Mouse (Mus musculus) gastrocnemius, postnatal 10 days (tissue): ENCODE measurements around the gene Tlcd2. TPM values are rescaled to one million over a fixed set of nuclear protein-coding genes. Genes with fewer than 3 reads are reported as not detected.

Experiments
- DNase-seq: peaks from one replicate; pipeline ENCODE4 v3.0.0; 2021; ENCODE audit warnings: mixed read lengths
- long read RNA-seq, 2 experiments: library from polyadenylated mRNA; stranded (forward); transcript quantifications; one replicate each; pipeline ENCODE4 v2.0.0; 2021
- total RNA-seq, 2 experiments: library from RNA; stranded (reverse); gene quantifications; 2 replicates each; pipeline ENCODE4 v1.2.3; 2021

The Tlcd2 gene
- total RNA-seq, result 10 to 100 TPM; 13.5 to 14.9 TPM
- long read RNA-seq, experiment 1, partial matches to known transcripts, result 7 of 9 reads
- long read RNA-seq, experiment 1, other reads (novel, unspliced or antisense), result 1 of 9 reads
- long read RNA-seq, experiment 2, partial matches to known transcripts, result 7 of 15 reads
- long read RNA-seq, experiment 2, other reads (novel, unspliced or antisense), result 5 of 15 reads

DNA sequence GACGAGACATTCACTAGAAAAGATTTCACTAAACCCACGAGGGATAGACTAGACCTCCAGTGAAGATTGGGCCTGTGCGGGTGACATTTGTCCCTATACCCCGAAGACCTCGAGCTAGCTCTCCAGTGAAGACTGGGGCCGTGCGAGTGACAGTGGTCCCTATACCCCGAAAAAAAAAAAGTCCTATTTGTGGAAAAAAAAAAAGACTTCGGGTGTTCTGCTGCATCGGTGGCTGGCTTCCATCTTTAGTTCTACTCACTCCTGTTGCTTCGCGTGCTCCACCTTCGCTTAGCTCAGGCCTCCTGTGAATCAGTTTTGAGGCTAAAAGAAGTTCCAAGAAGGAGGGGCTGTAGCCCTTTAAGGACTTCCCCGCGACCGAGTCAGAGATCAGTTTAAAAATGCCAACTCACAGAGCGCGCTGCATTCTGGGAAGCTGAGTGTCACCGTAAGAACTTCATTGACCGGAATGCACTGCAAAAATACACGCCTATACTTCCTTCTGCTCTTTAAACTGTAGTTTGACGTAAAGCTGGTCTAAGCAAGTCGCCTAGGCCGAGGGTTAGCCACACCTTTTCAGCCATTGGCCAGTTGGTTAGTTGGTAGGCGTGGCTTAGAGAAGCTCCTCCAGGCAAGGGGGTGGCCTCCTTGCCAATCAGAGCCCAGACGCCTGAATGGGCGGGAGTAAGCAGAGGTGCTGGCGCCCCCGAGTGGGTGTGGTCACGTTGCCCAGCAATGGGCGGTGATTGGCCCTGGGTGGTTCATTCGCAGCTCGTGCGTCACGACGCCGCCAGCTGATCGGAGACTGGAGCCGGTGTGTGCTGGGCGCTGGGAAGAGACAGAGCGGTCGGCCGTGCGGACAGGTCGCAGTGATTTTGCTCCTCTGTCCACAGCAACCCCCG, at the start of gene Tlcd2:
Tlcd2 (plus strand) TSS at position 872 of the 899 bp plus-strand sequence.
- peak; percentile 98 for DNase-seq

DNA sequence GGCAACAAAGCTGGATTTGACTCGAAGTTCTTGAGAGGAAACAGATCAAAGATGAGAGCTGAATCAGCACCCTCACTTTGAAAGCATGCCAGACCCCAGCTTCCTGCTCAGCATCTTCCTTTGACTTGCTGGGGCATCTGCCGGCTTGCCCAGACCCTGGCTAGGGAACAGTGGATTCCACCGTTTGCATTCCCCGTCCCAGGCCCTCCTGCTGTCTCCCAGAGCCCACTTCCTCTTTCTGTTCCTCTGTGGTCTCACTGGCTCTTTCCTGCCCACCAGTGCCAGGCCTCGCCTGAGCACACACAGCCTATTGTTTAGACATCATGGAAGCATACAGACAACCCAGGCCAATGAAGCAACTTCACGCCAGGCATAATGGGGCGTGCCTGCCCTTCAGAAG, 46.4 kb upstream of the Tlcd2 start:
- DNase-seq, result no peak

DNA sequence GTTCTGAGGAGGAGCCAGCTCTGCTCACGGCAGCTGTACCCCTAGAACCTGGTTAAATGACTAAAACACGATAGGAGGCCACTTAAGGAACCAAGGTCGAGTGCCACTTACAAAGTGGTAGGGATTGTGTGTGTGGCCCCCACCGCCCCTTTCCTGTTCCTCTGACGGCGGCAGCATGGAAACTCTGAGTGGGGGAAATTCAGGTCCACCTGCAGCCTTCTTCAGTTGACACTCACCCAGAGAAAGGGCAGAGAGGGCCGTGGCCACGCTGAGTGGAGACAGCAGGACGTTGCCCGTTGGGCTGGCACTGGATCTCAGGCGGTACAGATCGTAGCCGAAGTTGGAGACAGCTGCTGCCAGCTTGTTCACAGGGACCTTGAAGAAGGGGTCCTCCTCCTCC, 45.5 kb upstream of the Tlcd2 start:
- DNase-seq, result no peak

GRCm38 (mm10) chr11:75420037-75420436, 41.5 kb upstream of the Tlcd2 start:
- no peak for DNase-seq

DNA sequence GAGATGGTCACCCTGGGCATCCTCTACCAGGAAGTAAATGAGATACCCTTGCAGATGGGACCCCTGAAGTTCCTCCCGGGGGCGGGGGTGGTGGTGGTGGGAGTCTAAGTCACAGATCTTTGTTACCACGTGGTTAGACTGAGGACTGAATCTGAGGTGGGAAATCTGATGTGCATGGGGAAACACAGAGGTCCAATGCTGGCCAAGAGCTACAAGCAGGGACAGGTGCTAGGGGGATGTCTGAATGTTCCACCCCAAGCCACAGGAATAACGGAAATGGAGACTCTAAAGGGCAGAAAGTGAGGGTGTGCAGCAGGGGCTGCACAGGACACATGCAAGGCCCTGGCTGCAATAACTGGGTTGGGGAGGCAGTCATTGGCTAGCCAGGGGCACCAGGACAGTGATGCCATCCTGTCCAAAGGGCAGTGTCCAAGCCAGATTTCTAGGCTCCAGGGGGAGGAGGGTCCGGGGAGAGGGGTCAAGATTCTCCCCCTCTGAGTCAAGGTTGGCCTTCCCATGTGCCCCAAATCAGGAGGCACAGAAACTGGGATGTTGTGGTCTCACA, 40.6 kb upstream of the Tlcd2 start:
- DNase-seq, result no peak

DNA sequence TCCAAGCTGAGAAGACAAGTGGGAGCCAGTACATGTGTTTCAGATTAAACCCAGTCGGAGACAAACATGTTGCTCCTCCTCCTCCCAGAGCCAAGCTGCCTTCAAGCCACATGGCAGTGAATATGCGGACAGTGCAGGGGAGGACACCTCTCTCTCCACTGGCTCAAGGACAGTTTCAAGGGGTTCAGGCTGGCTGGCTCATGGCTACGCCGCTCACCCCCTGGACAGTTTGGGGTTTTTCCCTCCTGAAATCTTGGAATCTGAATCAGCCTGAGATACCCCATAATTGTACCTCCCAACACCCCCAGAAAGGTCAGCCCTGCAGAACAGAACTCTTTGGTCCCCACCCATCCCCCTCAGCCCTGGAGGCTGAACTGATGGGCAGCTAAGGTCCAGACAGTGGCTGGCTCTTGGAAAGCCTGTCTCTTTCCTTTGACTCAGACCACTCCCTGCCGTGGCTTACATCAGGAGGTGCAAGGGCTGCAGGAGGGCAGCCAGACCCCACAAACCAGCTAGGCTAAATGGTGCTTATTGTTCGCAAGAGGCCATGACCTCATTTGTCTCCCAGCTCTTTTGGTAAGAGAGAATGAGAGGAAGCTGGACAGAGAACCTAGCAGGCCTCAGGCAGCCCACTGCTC, 40.0 kb upstream of the Tlcd2 start:
- no peak for DNase-seq

DNA sequence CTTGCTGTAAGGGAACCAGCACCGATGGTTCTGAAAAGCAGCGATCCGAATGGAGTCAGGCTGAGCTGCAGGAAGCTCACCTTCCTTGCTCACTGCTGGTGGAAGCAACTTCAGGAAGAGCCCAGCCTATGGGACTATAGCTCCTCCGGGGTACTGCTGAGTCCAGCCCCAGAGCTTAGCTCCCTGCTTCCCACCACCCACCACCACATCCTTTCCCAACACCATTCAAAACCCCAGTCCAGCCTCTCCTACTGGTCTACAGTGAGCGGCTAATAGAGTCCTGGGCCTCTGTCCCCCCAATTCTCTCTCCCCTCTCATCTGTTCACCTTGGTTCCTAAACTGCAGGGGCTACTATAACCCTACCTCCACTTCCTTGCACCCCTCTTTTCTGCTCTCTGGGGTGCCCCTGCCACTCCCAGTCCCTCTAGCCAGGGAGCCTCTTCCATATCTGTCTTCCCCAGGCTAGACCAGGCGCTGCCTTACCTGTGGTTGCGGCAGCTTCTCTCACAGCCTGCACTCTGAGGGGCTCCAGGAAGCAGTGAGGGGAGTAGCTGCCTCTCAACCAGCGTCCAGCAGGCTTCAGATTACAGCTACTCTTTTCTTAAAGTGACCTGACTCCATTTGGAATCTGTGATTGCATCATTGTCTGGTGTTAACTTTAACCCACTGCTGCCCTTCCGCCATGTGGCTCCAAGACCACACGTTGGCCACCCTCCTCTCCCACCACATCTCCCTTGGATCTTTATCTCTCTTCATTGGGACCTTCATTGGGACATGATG, 39.3 kb upstream of the Tlcd2 start, which contains the start of gene Serpinf1:
Serpinf1 (minus strand) TSS at position 689 of the 780 bp plus-strand sequence.
- DNase-seq, result no peak

DNA sequence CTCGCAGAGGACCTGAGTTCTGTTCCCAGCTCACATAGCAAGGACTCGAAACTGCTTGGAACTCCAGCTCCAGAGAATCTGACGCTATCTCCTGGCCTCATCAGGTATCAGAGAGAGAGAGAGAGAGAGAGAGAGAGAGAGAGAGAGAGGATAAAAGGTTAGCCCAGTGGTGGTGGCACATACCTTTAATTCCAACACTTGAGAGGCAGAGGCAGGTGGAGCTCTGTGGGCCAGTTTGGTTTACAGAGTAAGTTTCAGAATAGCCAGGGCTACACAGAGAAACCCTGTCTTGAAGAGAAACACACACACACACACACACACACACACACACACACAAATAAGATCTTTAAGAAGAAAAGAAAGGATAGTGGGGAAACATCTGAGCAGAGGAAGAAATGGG, 38.4 kb upstream of the Tlcd2 start:
- no peak for DNase-seq

DNA sequence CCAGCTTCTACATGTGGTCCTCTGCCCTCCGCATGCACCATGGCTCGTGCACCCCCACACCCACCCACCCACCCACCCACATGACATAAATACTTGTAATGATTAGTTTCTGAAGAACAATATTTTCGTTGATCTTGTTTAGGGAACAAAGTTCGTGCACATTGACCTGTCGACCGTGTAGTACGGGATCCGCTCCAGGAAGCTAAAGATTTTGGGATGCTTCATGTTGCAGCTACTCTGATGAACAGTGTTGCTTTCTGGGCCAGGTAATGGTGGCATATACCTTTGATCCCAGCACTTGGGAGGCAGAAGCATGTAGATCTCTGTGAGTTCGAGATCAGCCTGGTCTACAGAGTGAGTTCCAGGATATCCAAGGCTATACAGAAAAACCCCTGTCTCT, 37.5 kb upstream of the Tlcd2 start:
- no peak for DNase-seq

DNA sequence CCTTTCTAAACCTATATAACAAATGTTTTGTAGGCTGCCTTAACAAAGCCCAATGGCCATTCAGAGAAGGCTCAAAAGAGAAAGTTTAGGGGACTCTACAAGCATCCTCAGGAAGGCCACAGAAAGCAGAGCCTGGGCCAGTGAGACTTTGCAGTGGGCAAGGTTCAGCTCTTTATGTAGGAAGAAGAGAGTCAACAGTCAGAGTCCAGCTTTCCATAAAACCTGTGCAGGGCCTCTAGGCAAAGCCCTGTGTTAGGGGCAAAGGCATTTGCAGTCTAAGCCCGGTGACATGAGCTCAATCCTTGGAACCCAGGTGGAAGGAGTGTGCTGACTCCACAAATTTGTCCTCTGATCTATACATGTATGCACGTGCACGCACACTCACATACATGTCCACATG, 37.1 kb upstream of the Tlcd2 start:
- no peak for DNase-seq

DNA sequence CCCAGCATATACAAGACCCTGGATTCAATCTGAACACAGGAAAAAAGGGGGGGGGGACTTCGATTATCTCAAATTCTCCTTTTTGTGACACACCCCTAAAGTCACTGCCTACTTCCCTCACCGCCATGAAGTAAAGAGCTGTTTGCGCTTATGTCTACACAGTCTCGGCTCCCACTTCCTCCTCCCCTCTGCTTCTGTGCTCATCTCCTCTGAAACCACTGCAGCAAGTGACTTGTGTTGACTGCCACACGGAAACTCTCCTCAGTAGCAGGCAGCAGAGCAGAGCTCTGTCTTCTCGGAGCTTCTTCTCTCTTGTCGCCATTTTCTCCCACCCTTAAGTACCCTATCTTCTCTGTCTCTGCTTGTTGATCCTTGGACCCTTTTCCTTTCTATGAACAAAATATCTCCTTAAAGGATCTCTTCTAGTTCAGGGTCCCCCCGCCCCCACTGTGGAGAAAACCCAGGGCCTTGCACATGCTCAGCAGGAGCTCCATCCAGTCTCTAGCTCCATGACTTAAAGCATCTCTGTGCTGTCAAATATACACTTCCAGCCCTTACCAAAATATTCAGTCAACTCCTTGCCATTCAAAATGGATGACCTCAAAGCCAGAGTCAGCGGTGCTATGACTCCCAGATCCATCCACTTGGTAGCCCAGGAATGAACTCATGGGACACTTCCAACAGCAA, 32.4 kb upstream of the Tlcd2 start:
- no peak for DNase-seq

DNA sequence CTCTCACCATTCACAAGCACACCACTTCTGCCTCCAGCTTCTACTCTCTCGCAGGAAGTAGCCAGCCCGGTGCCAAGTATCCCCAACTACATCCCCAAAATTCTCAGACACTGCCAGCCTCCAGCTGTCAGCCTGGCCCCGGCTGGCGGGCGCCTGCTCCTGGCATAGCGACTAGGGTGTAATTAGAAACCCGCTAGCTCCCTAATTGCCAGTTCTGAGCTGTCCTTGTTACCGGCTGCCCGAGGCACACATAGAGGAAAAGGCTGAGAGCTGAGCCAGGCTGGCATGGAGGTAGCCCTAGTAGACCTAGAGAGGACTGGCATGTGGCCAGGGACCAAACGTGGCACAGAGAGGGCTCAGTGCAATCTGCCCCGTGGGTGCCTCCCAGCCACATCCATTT, 30.2 kb upstream of the Tlcd2 start:
- peak; percentile 78 for DNase-seq

- DNase-seq, result no peak
Observed at GRCm38 (mm10) chr11:75434138-75434537, 27.4 kb upstream of the Tlcd2 start.

GRCm38 (mm10) chr11:75438194-75438593, 23.3 kb upstream of the Tlcd2 start:
- no peak for DNase-seq

GRCm38 (mm10) chr11:75438804-75439203, 22.7 kb upstream of the Tlcd2 start:
- no peak for DNase-seq

- no peak for DNase-seq
Observed at GRCm38 (mm10) chr11:75439363-75439762, 22.2 kb upstream of the Tlcd2 start, which contains the start of gene Serpinf2. Serpinf2 (minus strand) TSS chr11:75439591.

- DNase-seq, result no peak
Observed at GRCm38 (mm10) chr11:75439951-75440350, 21.6 kb upstream of the Tlcd2 start.

DNA sequence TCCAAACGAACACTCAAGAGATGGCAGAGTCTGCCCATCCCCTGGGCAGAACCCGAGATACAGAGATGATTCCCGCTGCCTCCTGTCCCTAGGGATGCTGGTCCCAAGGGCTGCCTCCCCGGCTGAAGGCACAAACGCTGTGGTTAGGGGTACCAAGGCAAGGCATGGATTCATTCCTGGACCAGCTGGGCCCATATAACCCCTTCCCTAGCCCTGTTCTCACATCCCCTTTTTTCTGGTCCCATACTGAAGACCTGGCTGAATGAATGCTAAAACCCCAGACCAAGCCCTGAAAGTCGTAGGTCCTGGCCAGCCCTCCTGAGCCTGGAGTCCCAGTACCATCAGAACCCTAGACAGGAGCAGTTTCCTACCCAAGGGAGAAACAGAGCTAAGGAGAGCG, 20.5 kb upstream of the Tlcd2 start:
- DNase-seq, result no peak

DNA sequence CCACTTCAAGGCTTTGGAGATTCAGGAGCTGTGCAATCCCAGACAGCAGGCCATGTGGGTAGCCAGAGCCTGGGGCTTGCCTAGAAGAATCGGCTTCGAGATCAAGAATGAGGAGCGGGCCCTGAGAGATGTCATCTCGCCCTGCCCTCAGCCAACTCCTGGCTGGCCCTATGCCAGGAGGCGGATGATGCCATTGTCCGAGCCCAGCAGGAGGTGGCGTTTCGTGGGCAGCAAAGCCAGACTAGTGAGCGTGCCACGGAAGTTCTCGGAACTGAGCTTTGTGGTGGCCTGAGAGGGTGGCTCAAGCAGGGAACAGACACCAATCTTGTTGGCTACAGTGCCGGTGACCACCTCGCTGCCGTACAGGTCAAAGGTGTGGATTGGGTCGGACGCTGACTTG, 19.9 kb upstream of the Tlcd2 start:
- no peak for DNase-seq

- DNase-seq, result no peak
Observed at GRCm38 (mm10) chr11:75443711-75444110, 17.8 kb upstream of the Tlcd2 start.

DNA sequence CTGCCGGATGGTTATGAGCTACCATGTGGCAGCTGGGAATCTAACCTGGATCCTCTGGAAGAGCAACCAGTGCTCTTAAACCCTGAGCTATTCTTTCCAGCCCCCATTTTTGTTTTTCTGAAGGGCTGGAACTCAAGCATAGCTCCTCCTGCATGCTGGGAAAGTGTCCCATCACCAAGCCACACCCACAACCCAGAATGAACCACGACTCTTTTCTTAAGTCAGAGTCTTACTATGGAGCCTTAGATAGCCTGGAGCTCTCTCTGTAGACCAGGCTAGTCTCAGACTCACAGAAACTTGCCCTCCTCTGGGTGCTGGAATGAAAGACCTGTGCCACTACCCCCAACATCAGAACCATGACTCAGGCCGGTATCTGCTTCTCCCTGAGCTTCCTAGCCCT, 12.9 kb upstream of the Tlcd2 start:
- DNase-seq, result no peak
